Mouse (Mus musculus): ENCODE measurements around the gene Wbp2.

DNA sequence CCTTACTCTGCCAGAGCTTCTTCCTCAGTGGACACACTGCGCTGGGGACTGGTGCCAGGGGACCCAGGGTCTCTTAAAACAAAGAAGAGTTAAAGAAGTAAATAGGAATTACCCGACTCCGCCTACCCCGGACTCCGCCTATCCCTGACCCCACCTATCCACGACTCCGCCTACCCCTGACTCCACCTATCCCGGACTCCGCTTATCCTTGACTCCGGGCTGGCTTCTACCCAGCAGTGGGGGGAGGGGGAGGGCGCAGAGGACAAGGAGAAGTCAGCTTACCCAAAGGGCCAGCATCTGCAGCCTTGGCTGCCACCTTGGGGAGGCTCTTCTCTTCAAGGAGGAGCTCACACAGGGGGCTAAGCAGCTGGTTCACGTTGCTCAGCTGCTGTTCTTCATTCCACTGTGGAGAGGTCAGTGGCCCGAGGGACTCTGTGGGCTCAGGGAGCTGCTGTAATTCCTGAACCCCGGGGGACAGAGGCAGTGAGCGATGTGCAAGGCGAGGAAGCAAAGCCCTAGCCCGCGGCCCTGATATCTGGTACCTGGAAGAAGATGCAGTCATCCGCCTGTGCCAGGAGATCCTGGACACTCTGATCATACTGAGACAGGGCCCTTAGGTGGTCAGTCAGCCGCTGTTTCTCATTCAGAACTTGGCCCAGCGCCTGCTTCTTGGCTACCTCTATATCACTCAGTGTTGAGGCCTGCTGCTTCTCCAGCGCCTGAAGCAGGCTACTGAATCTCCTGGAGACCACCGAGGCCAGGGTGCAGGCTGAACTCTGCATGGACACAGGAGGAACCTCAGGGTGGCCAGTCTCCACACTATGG, 40.6 kb upstream of the Wbp2 start, which contains the start of gene Trim47:
- TF ChIP-seq CTCF (IDR thresholded peaks at IDR 0.05; ENCODE audit: low read depth) = no peak
- TF ChIP-seq EP300 (IDR thresholded peaks at IDR 0.05; ENCODE audit: low read depth) = no peak
